Mouse (Mus musculus) kidney, embryonic 16.5 days (tissue): ENCODE results near the gene Il20. TPM values are rescaled to one million over a fixed set of nuclear protein-coding genes. Genes with fewer than 3 reads are reported as not detected.

Source experiments
- ATAC-seq: fragments of 200-750 bp; cut with Nextera tagmentation; 2 replicates; pipeline ENCODE4 v1.8.0; 2017; ENCODE audit warnings: moderate TSS enrichment; ENCODE audit not compliant: low FRiP score, low TSS enrichment
- H3K27ac ChIP-seq: fragments of 300-500 bp; sonication (generic); 2 replicates; pipeline ENCODE4 v1.5.1; 2014; ENCODE audit warnings: low read length
- H3K27me3 ChIP-seq: fragments of 300-500 bp; sonication (generic); 2 replicates; pipeline ENCODE4 v1.6.1; 2014; ENCODE audit warnings: low read length, control low read depth, mixed read lengths; ENCODE audit not compliant: insufficient read depth
- H3K36me3 ChIP-seq: fragments of 300-500 bp; sonication (generic); 2 replicates; pipeline ENCODE4 v1.6.1; 2014; ENCODE audit warnings: low read length, control low read depth, mixed read lengths; ENCODE audit not compliant: insufficient read depth
- H3K4me1 ChIP-seq: fragments of 300-500 bp; sonication (generic); 2 replicates; pipeline ENCODE4 v1.6.1; 2014; ENCODE audit warnings: low read length, control low read depth, mixed read lengths; ENCODE audit not compliant: insufficient read depth
- H3K4me2 ChIP-seq: fragments of 300-500 bp; sonication (generic); replicated peaks from 2 replicates; pipeline ENCODE4 v1.6.1; 2014; ENCODE audit warnings: low read depth, low read length
- H3K4me3 ChIP-seq: fragments of 300-500 bp; sonication (generic); 2 replicates; pipeline ENCODE4 v1.5.1; 2014; ENCODE audit warnings: mild to moderate bottlenecking, low read length
- H3K9ac ChIP-seq: fragments of 300-500 bp; sonication (generic); replicated peaks from 2 replicates; pipeline ENCODE4 v1.6.1; 2014; ENCODE audit warnings: low read length
- H3K9me3 ChIP-seq: fragments of 300-500 bp; sonication (generic); 2 replicates; pipeline ENCODE4 v1.6.1; 2016; ENCODE audit warnings: low read length, control low read depth
- WGBS: fragments of 180-500 bp; shearing (Covaris S2); extraction: QIAGEN DNeasy Blood & Tissue Kit; methylation state at CpG from one replicate; pipeline ENCODE4 v1.1.7; 2014; 5-methylcytosine and 5-hydroxymethylcytosine counted together
- polyA plus RNA-seq: library from polyadenylated mRNA; unstranded; fragments of >200 nt; fragmentation: Nextera tagmentation; extraction: Ambion mirVana; gene quantifications from 2 replicates; pipeline ENCODE4 v1.2.1, GENCODE M21; 2015

The Il20 gene
- polyA plus RNA-seq, 1 experiment from 2014 or later, result not detected

DNA sequence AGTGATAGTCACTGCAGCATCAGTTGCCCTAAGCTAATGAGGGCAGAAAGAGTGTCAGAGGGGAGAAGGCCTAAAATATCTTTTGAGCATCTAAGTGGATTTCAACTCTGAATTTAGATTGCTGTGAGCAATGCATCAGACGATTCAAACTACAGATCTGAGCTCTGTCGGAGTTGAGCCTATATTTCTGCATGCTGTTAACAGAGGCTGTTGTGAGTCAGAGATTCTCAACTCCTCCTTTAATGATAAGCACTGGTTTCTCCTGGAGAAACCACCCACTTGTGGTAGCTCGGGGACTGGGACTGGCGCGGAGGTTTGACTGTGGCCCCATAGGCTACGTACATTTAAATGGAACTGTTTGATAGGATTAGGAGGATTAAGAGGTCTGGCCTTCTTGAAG, 16.8 kb downstream of the Il20 start:
- Histone ChIP-seq H3K9ac (no peak overlapping the region), H3K27me3 (no peaks in the 10 kb centered on the region), H3K4me3 (no peak overlapping the region), H3K4me2 (no peak overlapping the region), H3K36me3 (no peaks in the 10 kb centered on the region), H3K4me1 (no peaks in the 10 kb centered on the region), H3K27ac (no peak overlapping the region), H3K9me3 (no peaks in the 10 kb centered on the region)
- 79% methylated on average over 6 of the region's 6 CpGs for WGBS
- ATAC-seq, result no peak

DNA sequence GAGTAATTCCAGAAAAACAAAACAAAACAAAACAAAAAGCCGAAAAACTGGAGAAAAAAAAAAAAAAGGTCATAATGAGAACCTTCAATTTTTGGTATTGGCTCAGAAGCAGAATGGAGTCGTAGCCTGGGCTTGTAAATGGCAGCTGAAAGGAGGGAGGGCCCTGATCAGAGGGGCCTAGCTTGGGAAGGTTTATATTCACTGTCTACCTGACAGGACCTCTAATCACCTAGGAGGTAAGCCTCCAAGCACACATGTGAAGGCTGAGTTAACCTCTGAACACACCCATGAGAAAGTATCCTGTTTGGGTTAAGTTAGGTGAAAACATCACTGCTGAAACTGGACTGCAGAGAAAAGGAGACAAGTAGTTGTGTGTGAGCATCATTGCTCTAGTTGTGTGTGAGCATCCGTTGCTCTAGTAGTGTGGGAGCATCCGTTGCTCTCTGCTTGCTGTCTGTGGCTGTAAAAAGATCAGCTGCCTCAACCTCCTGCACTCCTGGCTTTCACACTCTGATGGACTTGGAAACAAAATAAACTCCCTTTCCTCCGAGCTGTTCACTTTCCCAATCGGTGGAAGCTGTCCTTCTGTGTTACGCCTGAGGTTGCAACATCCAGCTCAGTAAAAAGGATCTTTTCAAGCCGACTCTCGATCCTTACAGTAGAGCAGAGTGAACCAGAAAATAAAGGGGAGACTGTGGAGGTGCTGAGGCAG, 17.8 kb downstream of the Il20 start:
- no peak overlapping the region for H3K4me3 ChIP-seq
- H3K4me2 ChIP-seq, result no peak overlapping the region
- H3K9ac ChIP-seq, result no peak overlapping the region
- H3K36me3 ChIP-seq, result no peaks in the 10 kb centered on the region
- ATAC-seq, result peak; percentile 65
- H3K27ac ChIP-seq, result 0 out of 2 replicates have a peak overlapping the region, but pooled peaks have one; percentile 18
- no peaks in the 10 kb centered on the region for H3K4me1 ChIP-seq
- whole genome bisulfite sequencing, result 29% methylated on average over 9 of the region's 9 CpGs
- no peaks in the 10 kb centered on the region for H3K27me3 ChIP-seq
- H3K9me3 ChIP-seq, result no peaks in the 10 kb centered on the region

DNA sequence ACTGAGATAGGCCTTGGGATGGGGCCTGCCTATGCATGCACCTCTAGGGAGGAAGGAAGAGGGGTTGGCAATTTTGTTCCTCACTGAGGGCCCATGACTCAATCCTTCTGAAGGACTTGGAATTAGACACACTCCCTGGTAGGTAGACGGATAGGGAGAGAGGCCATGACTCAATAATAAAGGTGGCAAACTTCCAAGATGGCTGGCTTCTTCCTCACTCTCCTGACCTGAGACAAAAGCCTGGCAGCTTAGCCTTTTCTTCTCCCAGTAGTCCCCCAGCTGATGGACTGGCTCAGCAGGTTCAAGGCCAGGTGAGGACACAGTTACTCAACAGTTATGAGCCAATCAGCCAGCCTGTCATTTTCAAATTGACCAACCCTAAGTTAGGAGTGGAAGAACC, 18.8 kb downstream of the Il20 start:
- Histone ChIP-seq H3K4me2 (no peak overlapping the region), H3K9ac (no peak overlapping the region), H3K4me1 (no peaks in the 10 kb centered on the region), H3K27ac (no peak overlapping the region), H3K27me3 (no peaks in the 10 kb centered on the region), H3K9me3 (no peaks in the 10 kb centered on the region), H3K4me3 (no peak overlapping the region), H3K36me3 (no peaks in the 10 kb centered on the region)
- no peak for ATAC-seq
- WGBS, result 79% methylated on average over 1 of the region's 1 CpGs

DNA sequence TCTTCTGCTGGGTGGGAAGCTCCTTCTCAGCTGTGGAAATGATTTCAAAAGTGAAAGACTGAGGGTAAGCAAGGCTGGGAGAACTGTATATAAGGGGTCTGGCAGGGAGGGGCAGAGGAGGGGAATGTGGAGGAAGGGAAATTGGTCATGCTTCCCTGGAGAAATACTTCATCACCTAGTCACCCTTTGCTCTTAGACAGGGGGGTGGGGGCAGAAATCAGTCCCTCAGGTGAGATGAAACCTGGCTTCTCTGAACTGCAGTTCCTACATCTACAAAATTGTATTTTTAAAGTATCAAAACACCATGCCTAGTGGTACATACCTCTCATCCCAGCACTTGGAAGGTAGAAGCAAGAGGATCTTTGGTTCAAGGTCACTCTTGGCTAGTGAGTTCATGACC, 23.9 kb downstream of the Il20 start, which contains the start of gene Il24:
Gene Il24, minus strand, starts transcription at position 101 of the 400 bp plus-strand sequence.
- H3K4me2 ChIP-seq, result no peak within 1 kb of the TSS
- no peak within 1 kb of the TSS for H3K9ac ChIP-seq
- no peak for ATAC-seq
- no peaks in the 10 kb centered on the region for H3K9me3 ChIP-seq
- H3K27ac ChIP-seq, result no peak within 1 kb of the TSS
- H3K27me3 ChIP-seq, result peaks cover 3% of the 10 kb centered on the region; the same call in 1 of the 2 replicates
- no peak within 1 kb of the TSS for H3K4me3 ChIP-seq
- H3K36me3 ChIP-seq, result no peaks in the 10 kb centered on the region
- no peaks in the 10 kb centered on the region for H3K4me1 ChIP-seq

DNA sequence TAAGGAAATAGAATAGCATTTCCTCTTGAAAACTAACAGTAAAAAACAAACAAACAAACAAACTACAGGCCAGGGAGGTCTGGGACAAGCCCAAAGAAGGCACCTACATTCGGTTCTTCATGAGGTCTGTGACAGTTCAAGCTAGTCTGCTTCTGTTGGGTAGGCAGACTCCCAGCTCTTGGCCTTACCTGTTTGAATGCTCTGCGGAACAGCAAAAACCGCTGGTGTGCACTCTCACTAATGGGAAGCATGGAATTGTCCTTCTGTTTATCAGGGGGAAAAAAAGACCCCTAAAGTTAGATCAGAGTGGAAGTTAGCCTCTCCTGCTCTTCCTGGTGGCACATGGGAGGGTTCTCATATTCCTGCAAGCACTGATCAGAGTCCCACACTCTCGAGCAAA, 28.1 kb downstream of the Il20 start:
- Histone ChIP-seq H3K36me3 (no peaks in the 10 kb centered on the region), H3K9me3 (no peaks in the 10 kb centered on the region), H3K4me2 (no peak overlapping the region), H3K27ac (no peak overlapping the region), H3K4me1 (no peaks in the 10 kb centered on the region), H3K4me3 (no peak overlapping the region), H3K9ac (no peak overlapping the region), H3K27me3 (peaks cover 22% of the 10 kb centered on the region)
- no peak for ATAC-seq
- 81% methylated on average over 4 of the region's 4 CpGs for WGBS

DNA sequence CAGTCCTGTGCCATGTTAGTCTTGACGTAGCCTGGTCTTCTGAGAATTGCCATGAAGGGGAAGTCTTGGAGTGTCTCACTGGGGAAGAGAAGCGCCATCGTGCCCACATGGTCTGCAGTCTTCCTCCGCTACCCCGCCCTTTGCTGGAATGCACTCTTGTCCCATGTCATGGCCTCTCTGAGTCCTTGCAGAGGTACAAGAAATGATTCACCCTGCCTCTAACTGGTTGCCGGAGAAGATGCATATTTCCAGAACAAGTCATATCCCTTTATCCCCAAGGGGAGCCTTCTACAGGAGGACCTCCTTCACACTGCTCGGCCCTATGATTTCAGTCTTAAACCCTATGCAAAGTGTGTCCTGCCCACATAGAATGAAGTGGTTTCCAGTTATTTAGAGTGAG, 31.3 kb downstream of the Il20 start:
- 0 out of 2 replicates have a peak, but pooled peaks cover 2% of the 10 kb centered on the region for H3K4me1 ChIP-seq
- peaks cover 29% of the 10 kb centered on the region for H3K27me3 ChIP-seq
- H3K4me2 ChIP-seq, result no peak overlapping the region
- 94% methylated on average over 7 of the region's 7 CpGs for WGBS
- no peak overlapping the region for H3K9ac ChIP-seq
- no peak overlapping the region for H3K4me3 ChIP-seq
- H3K27ac ChIP-seq, result no peak overlapping the region
- ATAC-seq, result no peak
- H3K36me3 ChIP-seq, result no peaks in the 10 kb centered on the region
- no peaks in the 10 kb centered on the region for H3K9me3 ChIP-seq

DNA sequence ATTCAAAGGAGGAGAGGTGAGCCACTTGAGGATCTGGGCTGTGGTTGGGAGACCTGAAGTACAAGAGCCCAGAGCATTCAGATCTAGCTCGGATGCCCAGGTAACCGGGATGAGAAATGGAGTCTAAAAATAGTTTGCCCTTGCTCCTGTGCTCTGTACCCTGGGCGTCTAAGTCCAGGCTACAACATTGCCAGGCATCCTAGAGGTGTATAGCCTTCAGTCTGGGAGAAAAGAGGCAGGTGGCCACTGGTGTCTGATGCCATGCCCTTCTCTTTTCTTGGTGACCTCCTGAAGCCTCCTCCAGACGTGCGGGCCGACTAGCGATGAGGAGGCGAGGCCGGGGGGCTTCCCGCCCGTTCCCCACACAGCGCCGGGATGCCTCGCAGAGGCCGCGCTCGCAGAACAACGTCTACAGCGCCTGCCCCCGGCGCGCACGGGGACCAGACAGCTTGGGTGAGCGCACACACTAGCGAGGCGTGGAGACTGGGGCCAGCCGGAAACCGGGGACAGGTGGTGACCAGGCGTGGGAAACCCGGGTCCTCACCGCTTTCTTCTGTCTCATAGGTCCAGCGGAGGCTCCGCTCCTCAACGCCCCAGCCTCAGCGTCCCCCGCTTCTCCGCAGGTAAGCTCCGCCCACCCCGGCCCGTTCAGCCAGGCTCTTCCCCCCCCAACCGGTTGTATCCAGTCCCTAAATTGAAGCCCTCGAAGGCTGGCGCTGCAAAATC, 33.2 kb downstream of the Il20 start:
- Histone ChIP-seq H3K4me3 (peak overlapping the region; percentile 47), H3K9ac (peak overlapping the region; percentile 40; the same call in 1 of the 2 replicates), H3K27ac (no peak overlapping the region), H3K4me2 (peak overlapping the region; percentile 70), H3K4me1 (0 out of 2 replicates have a peak, but pooled peaks cover 2% of the 10 kb centered on the region), H3K27me3 (peaks cover 29% of the 10 kb centered on the region), H3K36me3 (no peaks in the 10 kb centered on the region), H3K9me3 (no peaks in the 10 kb centered on the region)
- 3% methylated on average over 37 of the region's 43 CpGs for WGBS
- peak; percentile 62 for ATAC-seq

DNA sequence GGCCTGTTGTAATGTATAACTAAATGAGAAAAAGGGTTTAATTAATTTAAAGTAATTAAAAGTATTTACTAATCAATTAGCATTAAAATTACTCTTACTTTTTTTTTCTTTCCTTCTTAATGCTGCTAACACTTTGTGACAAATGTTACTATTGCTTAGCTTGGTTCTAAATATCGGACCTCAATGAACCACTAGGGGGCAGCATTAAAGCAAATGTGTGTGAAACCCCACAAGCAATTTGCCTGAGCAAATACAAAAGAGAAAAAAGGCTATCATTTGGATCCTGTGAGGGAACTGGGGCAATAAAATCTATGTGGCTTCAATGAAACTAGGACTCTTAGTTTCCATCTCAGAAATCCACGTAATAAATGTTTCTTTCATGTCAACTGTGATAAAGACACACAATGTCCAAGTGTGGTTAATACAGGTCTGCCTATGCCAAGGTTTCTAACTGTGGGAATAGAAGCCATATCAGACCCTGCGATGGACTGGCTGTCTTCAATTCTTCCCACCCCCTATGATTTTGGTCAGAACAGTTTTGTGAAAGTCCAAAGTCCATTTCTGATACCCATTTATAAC, 34.2 kb downstream of the Il20 start:
- ATAC-seq, result no peak
- no peak overlapping the region for H3K4me3 ChIP-seq
- WGBS, result 24% methylated on average over 3 of the region's 3 CpGs
- H3K4me1 ChIP-seq, result 0 out of 2 replicates have a peak, but pooled peaks cover 2% of the 10 kb centered on the region
- H3K36me3 ChIP-seq, result no peaks in the 10 kb centered on the region
- H3K27ac ChIP-seq, result no peak overlapping the region
- H3K9ac ChIP-seq, result no peak overlapping the region
- H3K27me3 ChIP-seq, result peaks cover 29% of the 10 kb centered on the region
- no peaks in the 10 kb centered on the region for H3K9me3 ChIP-seq
- no peak overlapping the region for H3K4me2 ChIP-seq

DNA sequence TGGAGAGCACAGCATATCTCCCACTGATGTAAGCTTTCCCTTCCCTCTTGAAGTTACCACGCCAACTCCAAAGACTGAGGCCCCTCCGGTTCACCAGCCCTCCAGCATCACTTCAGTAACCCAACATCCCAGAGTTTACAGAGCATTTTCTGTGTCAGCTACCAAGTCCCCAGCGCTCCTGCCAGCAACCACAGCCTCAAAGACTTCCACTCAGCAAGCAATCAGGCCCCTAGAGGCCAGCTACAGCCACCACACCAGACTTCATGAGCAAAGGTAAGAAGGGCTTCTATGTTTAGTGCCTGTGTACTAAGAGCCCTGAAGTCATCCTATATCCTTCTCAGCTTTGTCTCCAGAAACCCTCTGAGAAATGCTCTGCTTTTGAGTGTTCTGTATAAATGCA, 35.3 kb downstream of the Il20 start:
- Histone ChIP-seq H3K9me3 (no peaks in the 10 kb centered on the region), H3K4me1 (0 out of 2 replicates have a peak, but pooled peaks cover 2% of the 10 kb centered on the region), H3K27me3 (peaks cover 29% of the 10 kb centered on the region), H3K4me3 (no peak overlapping the region), H3K27ac (no peak overlapping the region), H3K36me3 (no peaks in the 10 kb centered on the region), H3K4me2 (no peak overlapping the region), H3K9ac (no peak overlapping the region)
- no peak for ATAC-seq
- WGBS, result 82% methylated on average over 3 of the region's 3 CpGs
